Mouse (Mus musculus): Measurements from ENCODE around the gene Gramd1a. TPM values are rescaled to one million over a fixed set of nuclear protein-coding genes. Genes with fewer than 3 reads are reported as not detected.
A peak's percentile ranks its signal among the peaks of the same experiment; 100 is the strongest.

The Gramd1a gene
- polyA plus RNA-seq, 1 experiment from 2014 or later, result 231 TPM

GRCm38 (mm10) chr7:31149271-31149670, 6.4 kb downstream of the Gramd1a start:
- 37% methylated on average over 9 of the region's 9 CpGs for WGBS
- ATAC-seq (ENCODE audit: low FRiP score), result peak; percentile 1; the same call in 1 of the 2 replicates
- H3K9ac ChIP-seq, result peak overlapping the region; percentile 100
- H3K4me2 ChIP-seq, result peak overlapping the region; percentile 74
- no peaks in the 10 kb centered on the region for H3K27me3 ChIP-seq
- peak overlapping the region; percentile 79 for H3K4me3 ChIP-seq
- peaks cover 11% of the 10 kb centered on the region for H3K36me3 ChIP-seq
- H3K9me3 ChIP-seq, result no peaks in the 10 kb centered on the region
- H3K27ac ChIP-seq, result peak overlapping the region; percentile 100
- H3K4me1 ChIP-seq (replicated peaks), result peaks cover 45% of the 10 kb centered on the region

- H3K9ac ChIP-seq, result peak overlapping the region; percentile 100
- peak overlapping the region; percentile 100 for H3K27ac ChIP-seq
- peak overlapping the region; percentile 74 for H3K4me2 ChIP-seq
- no peaks in the 10 kb centered on the region for H3K27me3 ChIP-seq
- no peaks in the 10 kb centered on the region for H3K9me3 ChIP-seq
- WGBS, result 6% methylated on average over 9 of the region's 9 CpGs
- peak; percentile 29 for ATAC-seq (ENCODE audit: low FRiP score)
- H3K36me3 ChIP-seq, result peaks cover 13% of the 10 kb centered on the region
- H3K4me3 ChIP-seq, result peak overlapping the region; percentile 79
- peaks cover 45% of the 10 kb centered on the region for H3K4me1 ChIP-seq (replicated peaks)
These were observed 6.9 kb downstream of the Gramd1a start for GRCm38 (mm10) chr7:31148756-31149155.

GRCm38 (mm10) chr7:31148086-31148485, 7.6 kb downstream of the Gramd1a start:
- Histone ChIP-seq H3K4me2 (peak overlapping the region; percentile 74), H3K27ac (peak overlapping the region; percentile 100), H3K9me3 (no peaks in the 10 kb centered on the region), H3K9ac (peak overlapping the region; percentile 100), H3K4me1 (replicated peaks) (peaks cover 45% of the 10 kb centered on the region), H3K36me3 (peaks cover 20% of the 10 kb centered on the region), H3K4me3 (peak overlapping the region; percentile 79), H3K27me3 (no peaks in the 10 kb centered on the region)
- WGBS, result 74% methylated on average over 3 of the region's 3 CpGs
- no peak for ATAC-seq (ENCODE audit: low FRiP score)

GRCm38 (mm10) chr7:31145596-31146160, 10.0 kb downstream of the Gramd1a start:
- H3K36me3 ChIP-seq, result peaks cover 44% of the 10 kb centered on the region
- H3K9ac ChIP-seq, result no peak overlapping the region
- H3K9me3 ChIP-seq, result no peaks in the 10 kb centered on the region
- 81% methylated on average over 12 of the region's 12 CpGs for WGBS
- no peak for ATAC-seq (ENCODE audit: low FRiP score)
- H3K4me1 ChIP-seq (replicated peaks), result peaks cover 36% of the 10 kb centered on the region
- no peak overlapping the region for H3K4me2 ChIP-seq
- H3K27me3 ChIP-seq, result no peaks in the 10 kb centered on the region
- H3K27ac ChIP-seq, result no peak overlapping the region
- no peak overlapping the region for H3K4me3 ChIP-seq

GRCm38 (mm10) chr7:31144886-31145285, 10.8 kb downstream of the Gramd1a start:
- Histone ChIP-seq H3K27me3 (no peaks in the 10 kb centered on the region), H3K4me3 (no peak overlapping the region), H3K9ac (no peak overlapping the region), H3K4me2 (no peak overlapping the region), H3K27ac (no peak overlapping the region), H3K36me3 (peaks cover 52% of the 10 kb centered on the region), H3K9me3 (no peaks in the 10 kb centered on the region), H3K4me1 (replicated peaks) (peaks cover 36% of the 10 kb centered on the region)
- ATAC-seq (ENCODE audit: low FRiP score), result no peak
- 97% methylated on average over 16 of the region's 16 CpGs for WGBS

- 95% methylated on average over 10 of the region's 10 CpGs for WGBS
- ATAC-seq (ENCODE audit: low FRiP score), result no peak
- H3K4me3 ChIP-seq, result no peak overlapping the region
- H3K9ac ChIP-seq, result no peak overlapping the region
- no peaks in the 10 kb centered on the region for H3K9me3 ChIP-seq
- H3K27ac ChIP-seq, result no peak overlapping the region
- no peak overlapping the region for H3K4me2 ChIP-seq
- 0 out of 2 replicates have a peak, but pooled peaks cover 4% of the 10 kb centered on the region for H3K4me1 ChIP-seq (replicated peaks)
- peaks cover 80% of the 10 kb centered on the region for H3K36me3 ChIP-seq
- no peaks in the 10 kb centered on the region for H3K27me3 ChIP-seq
These were observed 14.8 kb downstream of the Gramd1a start for GRCm38 (mm10) chr7:31140941-31141340.

- H3K4me2 ChIP-seq, result no peak overlapping the region
- H3K4me3 ChIP-seq, result no peak overlapping the region
- H3K27me3 ChIP-seq, result no peaks in the 10 kb centered on the region
- no peaks in the 10 kb centered on the region for H3K4me1 ChIP-seq (replicated peaks)
- H3K9ac ChIP-seq, result no peak overlapping the region
- 86% methylated on average over 4 of the region's 4 CpGs for WGBS
- H3K36me3 ChIP-seq, result peaks cover 87% of the 10 kb centered on the region
- no peak for ATAC-seq (ENCODE audit: low FRiP score)
- H3K9me3 ChIP-seq, result no peaks in the 10 kb centered on the region
- H3K27ac ChIP-seq, result no peak overlapping the region
These were observed 15.4 kb downstream of the Gramd1a start for GRCm38 (mm10) chr7:31140302-31140701.

GRCm38 (mm10) chr7:31139765-31140164, 15.9 kb downstream of the Gramd1a start:
- peaks cover 92% of the 10 kb centered on the region for H3K36me3 ChIP-seq
- no peaks in the 10 kb centered on the region for H3K4me1 ChIP-seq (replicated peaks)
- H3K27me3 ChIP-seq, result no peaks in the 10 kb centered on the region
- H3K27ac ChIP-seq, result no peak overlapping the region
- no peaks in the 10 kb centered on the region for H3K9me3 ChIP-seq
- no peak overlapping the region for H3K4me2 ChIP-seq
- H3K4me3 ChIP-seq, result no peak overlapping the region
- 75% methylated on average over 5 of the region's 5 CpGs for WGBS
- H3K9ac ChIP-seq, result no peak overlapping the region
- ATAC-seq (ENCODE audit: low FRiP score), result peak; percentile 30

- Histone ChIP-seq H3K4me2 (no peak overlapping the region), H3K4me3 (no peak overlapping the region), H3K9me3 (no peaks in the 10 kb centered on the region), H3K36me3 (peaks cover 100% of the 10 kb centered on the region), H3K27ac (no peak overlapping the region), H3K4me1 (replicated peaks) (no peaks in the 10 kb centered on the region), H3K9ac (no peak overlapping the region), H3K27me3 (no peaks in the 10 kb centered on the region)
- no peak for ATAC-seq (ENCODE audit: low FRiP score)
- 98% methylated on average over 10 of the region's 10 CpGs for WGBS
These were observed 20.0 kb downstream of the Gramd1a start for GRCm38 (mm10) chr7:31135717-31136116.

GRCm38 (mm10) chr7:31131866-31132265, 23.8 kb downstream of the Gramd1a start:
- H3K27ac ChIP-seq, result no peak overlapping the region
- H3K4me3 ChIP-seq, result no peak overlapping the region
- no peaks in the 10 kb centered on the region for H3K9me3 ChIP-seq
- peaks cover 7% of the 10 kb centered on the region; the same call in 1 of the 2 replicates for H3K4me1 ChIP-seq (replicated peaks)
- peaks cover 89% of the 10 kb centered on the region for H3K36me3 ChIP-seq
- no peak overlapping the region for H3K4me2 ChIP-seq
- ATAC-seq (ENCODE audit: low FRiP score), result no peak
- H3K27me3 ChIP-seq, result peaks cover 16% of the 10 kb centered on the region
- H3K9ac ChIP-seq, result no peak overlapping the region
- WGBS, result 92% methylated on average over 4 of the region's 4 CpGs

- Histone ChIP-seq H3K36me3 (peaks cover 78% of the 10 kb centered on the region), H3K4me1 (replicated peaks) (peaks cover 18% of the 10 kb centered on the region), H3K27ac (no peak overlapping the region), H3K9me3 (no peaks in the 10 kb centered on the region), H3K4me2 (no peak overlapping the region), H3K4me3 (no peak overlapping the region), H3K27me3 (peaks cover 26% of the 10 kb centered on the region), H3K9ac (no peak overlapping the region)
- 41% methylated on average over 4 of the region's 4 CpGs for WGBS
- ATAC-seq (ENCODE audit: low FRiP score), result no peak
These were observed 24.9 kb downstream of the Gramd1a start for GRCm38 (mm10) chr7:31130841-31131240.

GRCm38 (mm10) chr7:31130197-31130596, 25.5 kb downstream of the Gramd1a start:
- Histone ChIP-seq H3K9me3 (no peaks in the 10 kb centered on the region), H3K4me2 (no peak overlapping the region), H3K9ac (no peak overlapping the region), H3K27ac (no peak overlapping the region), H3K27me3 (peaks cover 33% of the 10 kb centered on the region), H3K4me1 (replicated peaks) (peaks cover 21% of the 10 kb centered on the region), H3K36me3 (peaks cover 72% of the 10 kb centered on the region), H3K4me3 (no peak overlapping the region)
- no peak for ATAC-seq (ENCODE audit: low FRiP score)
- 92% methylated on average over 7 of the region's 7 CpGs for WGBS

GRCm38 (mm10) chr7:31128157-31128705, 27.5 kb downstream of the Gramd1a start:
- no peaks in the 10 kb centered on the region for H3K9me3 ChIP-seq
- H3K36me3 ChIP-seq, result peaks cover 52% of the 10 kb centered on the region
- peaks cover 21% of the 10 kb centered on the region for H3K4me1 ChIP-seq (replicated peaks)
- H3K27me3 ChIP-seq, result peaks cover 49% of the 10 kb centered on the region
- H3K4me2 ChIP-seq, result no peak overlapping the region
- no peak overlapping the region for H3K27ac ChIP-seq
- H3K9ac ChIP-seq, result no peak overlapping the region
- ATAC-seq (ENCODE audit: low FRiP score), result 0 out of 2 replicates have a peak, but pooled peaks have one; percentile 4
- 69% methylated on average over 9 of the region's 9 CpGs for WGBS
- no peak overlapping the region for H3K4me3 ChIP-seq

Measured in hindbrain, embryonic 13.5 days (tissue).